Mouse (Mus musculus): ENCODE measurements around the gene Mtif3. TPM values are rescaled to one million over a fixed set of nuclear protein-coding genes. Genes with fewer than 3 reads are reported as not detected.
"Not testable (repeated sequence)": the region's sequence is repeated elsewhere in the genome, so short reads cannot be mapped to it uniquely, and the experiment has no call there.

Mtif3 gene
- polyA plus RNA-seq, 1 experiment: 22.7 TPM

- DNase-seq (ENCODE audit: extremely low spot score in 1 of 2, low spot score in 1 of 2): not testable (repeated sequence)
These were observed 46.2 kb downstream of the Mtif3 start for GRCm38 (mm10) chr5:146917357-146917756.

GRCm38 (mm10) chr5:146916806-146917205, 46.8 kb downstream of the Mtif3 start:
- no peak for DNase-seq (ENCODE audit: extremely low spot score in 1 of 2, low spot score in 1 of 2)

- DNase-seq (ENCODE audit: extremely low spot score in 1 of 2, low spot score in 1 of 2): no peak
These were observed 47.3 kb downstream of the Mtif3 start for GRCm38 (mm10) chr5:146916273-146916672.

- DNase-seq (ENCODE audit: extremely low spot score in 1 of 2, low spot score in 1 of 2): peak in 1 of 2 experiments; percentile 69
These were observed 49.4 kb downstream of the Mtif3 start for GRCm38 (mm10) chr5:146914088-146914766.

GRCm38 (mm10) chr5:146913355-146913754, 50.2 kb downstream of the Mtif3 start:
- DNase-seq (ENCODE audit: extremely low spot score in 1 of 2, low spot score in 1 of 2): no peak

- DNase-seq (ENCODE audit: extremely low spot score in 1 of 2, low spot score in 1 of 2): no peak
These were observed 51.4 kb downstream of the Mtif3 start for GRCm38 (mm10) chr5:146912206-146912605.

- DNase-seq (ENCODE audit: extremely low spot score in 1 of 2, low spot score in 1 of 2): no peak
These were observed 55.0 kb downstream of the Mtif3 start for GRCm38 (mm10) chr5:146908629-146909028.

- no peak for DNase-seq (ENCODE audit: extremely low spot score in 1 of 2, low spot score in 1 of 2)
These were observed 56.1 kb downstream of the Mtif3 start for GRCm38 (mm10) chr5:146907533-146907932.

- DNase-seq (ENCODE audit: extremely low spot score in 1 of 2, low spot score in 1 of 2): peak; percentile 5 to 84
These were observed 58.0 kb downstream of the Mtif3 start for GRCm38 (mm10) chr5:146905486-146906172.

- peak; percentile 39 to 92 for DNase-seq (ENCODE audit: extremely low spot score in 1 of 2, low spot score in 1 of 2)
These were observed 59.2 kb downstream of the Mtif3 start for GRCm38 (mm10) chr5:146904404-146904803.

Other genes with a start within 250 kb of the Mtif3 start
- gene Usp12, start 168.8 kb downstream of the Mtif3 start, polyA plus RNA-seq (2012; rRNA removed): 33.9 and 35.9 TPM in 2 replicates
- gene Rpl21, start 130.9 kb downstream of the Mtif3 start, polyA plus RNA-seq (2012; rRNA removed): 452 and 463 TPM in 2 replicates
- gene Rasl11a, start 118.7 kb downstream of the Mtif3 start, polyA plus RNA-seq (2012; rRNA removed): 6.2 and 6.9 TPM in 2 replicates
- 48.2 and 55.2 TPM in 2 replicates for gene Gtf3a, start 15.1 kb downstream of the Mtif3 start, polyA plus RNA-seq (2012; rRNA removed)
- gene Lnx2, start 112.8 kb upstream of the Mtif3 start, polyA plus RNA-seq (2012; rRNA removed): 7.6 and 10.5 TPM in 2 replicates
- 76.4 and 76.5 TPM in 2 replicates for gene Polr1d, start 113.2 kb upstream of the Mtif3 start, polyA plus RNA-seq (2012; rRNA removed)
- gene Gsx1, start 224.9 kb upstream of the Mtif3 start, polyA plus RNA-seq (2012; rRNA removed): 0.74 and 0.86 TPM in 2 replicates

All from frontal cortex, adult 2 months (tissue).